Mouse (Mus musculus) embryonic facial prominence, embryonic 11.5 days (tissue): ENCODE results near the gene Nsa2. TPM values are rescaled to one million over a fixed set of nuclear protein-coding genes. Genes with fewer than 3 reads are reported as not detected.
"Not testable (repeated sequence)": the region's sequence is repeated elsewhere in the genome, so short reads cannot be mapped to it uniquely, and the experiment has no call there.

Source experiments
- ATAC-seq: fragments of 200-750 bp; cut with Nextera tagmentation; replicated peaks from 2 replicates; pipeline ENCODE4 v1.8.0; 2017; ENCODE audit warnings: low read depth; ENCODE audit not compliant: insufficient number of reproducible peaks, low FRiP score, low TSS enrichment
- DNase-seq: peaks from one replicate; pipeline ENCODE4 v3.0.0-alpha.2; 2015; ENCODE audit warnings: low spot score
- H3K27ac ChIP-seq: fragments of 300-500 bp; sonication (generic); replicated peaks from 2 replicates; pipeline ENCODE4 v1.5.1; 2014; ENCODE audit warnings: mild to moderate bottlenecking, low read depth, low read length, control low read depth
- H3K27me3 ChIP-seq: fragments of 300-500 bp; sonication (generic); 2 replicates; pipeline ENCODE4 v1.6.1; 2014; ENCODE audit warnings: mild to moderate bottlenecking, low read length, moderate library complexity, mixed read lengths; ENCODE audit not compliant: control insufficient read depth, insufficient read depth
- H3K36me3 ChIP-seq: fragments of 300-500 bp; sonication (generic); replicated peaks from 2 replicates; pipeline ENCODE4 v1.6.1; 2014; ENCODE audit warnings: low read depth, mild to moderate bottlenecking, low read length, moderate library complexity, mixed read lengths; ENCODE audit not compliant: control insufficient read depth, insufficient read depth
- H3K4me1 ChIP-seq: fragments of 300-500 bp; sonication (generic); 2 replicates; pipeline ENCODE4 v1.6.1; 2014; ENCODE audit warnings: low read length, mixed read lengths; ENCODE audit not compliant: control insufficient read depth, insufficient read depth
- H3K4me2 ChIP-seq: fragments of 300-500 bp; sonication (generic); 2 replicates; pipeline ENCODE4 v1.6.1; 2014; ENCODE audit warnings: low read depth, mild to moderate bottlenecking, control low read depth, low read length, moderate library complexity
- H3K4me3 ChIP-seq: fragments of 300-500 bp; sonication (generic); 2 replicates; pipeline ENCODE4 v1.5.1; 2014; ENCODE audit warnings: low read depth, low read length, control low read depth
- H3K9ac ChIP-seq: fragments of 300-500 bp; sonication (generic); replicated peaks from 2 replicates; pipeline ENCODE4 v1.6.1; 2014; ENCODE audit warnings: mild to moderate bottlenecking, control low read depth, low read length
- H3K9me3 ChIP-seq: fragments of 300-500 bp; sonication (generic); replicated peaks from 2 replicates; pipeline ENCODE4 v1.6.1; 2016; ENCODE audit warnings: mild to moderate bottlenecking, low read length, inconsistent platforms, mixed read lengths; ENCODE audit not compliant: control insufficient read depth
- WGBS: fragments of 180-500 bp; shearing (Covaris S2); extraction: QIAGEN DNeasy Blood & Tissue Kit; methylation state at CpG from one replicate; pipeline ENCODE4 v1.1.7; 2014; 5-methylcytosine and 5-hydroxymethylcytosine counted together
- polyA plus RNA-seq: library from polyadenylated mRNA; unstranded; fragments of >200 nt; fragmentation: Nextera tagmentation; extraction: Ambion mirVana; gene quantifications from 2 replicates; pipeline ENCODE4 v1.2.1, GENCODE M21; 2014

Gene Nsa2
- polyA plus RNA-seq, 1 experiment from 2014 or later: 84.7 TPM

DNA sequence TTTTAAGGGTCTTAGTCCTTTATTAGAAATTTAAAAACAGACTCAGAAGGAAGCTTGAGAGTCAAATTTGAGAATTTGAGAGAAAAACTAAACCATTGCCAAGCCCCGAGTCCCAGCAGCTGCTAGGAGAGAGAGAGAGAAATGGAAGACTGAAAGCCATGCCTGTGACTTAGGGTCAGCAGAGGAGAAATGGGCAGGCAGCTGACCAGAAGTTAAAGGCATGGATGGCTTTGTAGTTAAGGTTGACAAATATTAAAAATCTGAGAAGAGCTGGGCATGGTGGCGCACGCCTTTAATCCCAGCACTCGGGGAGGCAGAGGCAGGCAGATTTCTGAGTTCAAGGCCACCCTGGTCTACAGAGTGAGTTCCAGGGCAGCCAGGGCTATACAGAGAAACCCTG is 30.0 kb downstream of the Nsa2 start:
- not testable (repeated sequence) for H3K27ac ChIP-seq, DNase-seq, H3K9ac ChIP-seq, H3K9me3 ChIP-seq, ATAC-seq, H3K27me3 ChIP-seq, H3K4me1 ChIP-seq, H3K4me2 ChIP-seq, H3K36me3 ChIP-seq, H3K4me3 ChIP-seq
- WGBS: 97% methylated on average over 4 of the region's 4 CpGs

DNA sequence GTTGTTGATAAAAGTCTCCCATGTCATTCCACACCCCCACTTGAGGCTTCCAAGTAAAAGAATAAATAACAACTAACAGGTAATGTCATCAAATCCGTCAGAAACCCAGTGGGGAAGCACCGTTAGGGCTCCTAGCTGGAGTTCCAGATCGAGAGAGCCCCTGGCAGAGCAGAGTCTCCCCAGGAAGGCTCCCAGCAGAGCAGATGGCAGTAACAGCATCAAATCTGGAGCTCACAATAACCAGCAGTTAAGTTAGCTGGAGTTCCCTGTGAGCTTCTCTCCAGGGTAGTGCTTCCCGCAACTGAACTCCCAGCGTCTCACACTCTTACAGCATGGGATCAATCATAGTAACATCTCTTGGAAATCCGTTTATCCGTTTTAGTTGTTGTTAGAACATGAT is 32.7 kb downstream of the Nsa2 start:
- Histone ChIP-seq H3K4me3 (no peak overlapping the region), H3K4me2 (no peak overlapping the region), H3K4me1 (no peaks in the 10 kb centered on the region), H3K9ac (no peak overlapping the region), H3K27me3 (no peaks in the 10 kb centered on the region), H3K36me3 (no peaks in the 10 kb centered on the region), H3K9me3 (no peaks in the 10 kb centered on the region), H3K27ac (no peak overlapping the region)
- DNase-seq (no peak), ATAC-seq (no peak)
- 65% methylated on average over 7 of the region's 7 CpGs for WGBS

DNA sequence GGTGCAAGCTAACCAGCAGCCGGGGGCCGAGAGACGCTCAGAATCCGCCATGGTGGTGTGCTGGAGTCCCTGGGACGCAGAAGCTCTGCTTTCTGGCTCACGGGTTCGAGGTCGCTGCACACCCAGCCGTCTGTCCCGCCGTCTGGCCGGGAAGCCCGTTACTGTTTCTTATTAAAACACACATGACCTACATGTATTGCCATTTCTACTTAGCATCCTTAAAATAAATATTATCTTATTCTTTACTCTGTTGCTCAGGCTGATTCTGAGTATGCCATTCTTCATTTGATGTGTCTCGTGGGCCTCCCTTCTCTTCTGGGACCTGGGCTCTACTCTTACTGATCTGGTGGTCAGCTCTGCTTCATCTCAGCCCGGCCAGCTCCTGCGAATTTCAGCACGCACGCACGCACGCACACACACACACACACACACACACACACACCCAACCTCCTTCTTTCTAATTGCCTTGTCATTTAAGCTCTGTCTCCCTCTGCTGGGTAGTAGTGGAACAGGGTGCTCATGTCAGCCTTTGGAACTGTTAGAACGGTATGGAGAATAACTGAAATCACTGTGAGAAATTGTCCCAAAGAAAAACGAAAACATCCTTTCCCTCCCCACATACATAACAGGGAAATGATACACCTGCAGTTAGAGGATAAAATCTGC is 38.4 kb downstream of the Nsa2 start, which contains the start of gene Gm6169:
Gene Gm6169 (minus strand): TSS at position 51 of the 666 bp plus-strand sequence.
- no peak for ATAC-seq
- H3K4me2 ChIP-seq: no peak within 1 kb of the TSS
- H3K9ac ChIP-seq: no peak within 1 kb of the TSS
- H3K27ac ChIP-seq: no peak within 1 kb of the TSS
- H3K36me3 ChIP-seq: no peaks in the 10 kb centered on the region
- H3K4me1 ChIP-seq: no peaks in the 10 kb centered on the region
- 80% methylated on average over 22 of the region's 22 CpGs for WGBS
- no peaks in the 10 kb centered on the region for H3K27me3 ChIP-seq
- no peaks in the 10 kb centered on the region for H3K9me3 ChIP-seq
- no peak within 1 kb of the TSS for H3K4me3 ChIP-seq
- DNase-seq: peak; percentile 71

DNA sequence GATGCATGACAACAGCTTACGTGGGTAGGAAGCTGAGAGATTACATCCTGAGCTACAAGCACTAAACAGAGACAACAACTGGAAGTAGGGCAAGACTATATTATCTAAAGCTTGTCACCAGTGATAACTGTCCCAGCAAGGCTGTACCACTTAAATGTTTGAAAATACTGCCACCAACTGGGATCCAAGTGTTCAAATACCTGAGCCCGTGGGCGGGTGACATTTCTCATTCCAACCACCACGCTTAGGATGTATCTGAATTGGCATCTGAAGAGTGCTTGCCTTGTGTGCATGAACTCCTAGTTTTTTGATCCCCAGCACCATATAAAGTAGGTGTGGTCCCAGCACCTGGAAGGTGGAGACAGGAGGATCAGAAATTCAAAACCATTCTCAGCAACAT is 42.0 kb downstream of the Nsa2 start:
- Histone ChIP-seq H3K4me3 (no peak overlapping the region), H3K27ac (no peak overlapping the region), H3K36me3 (no peaks in the 10 kb centered on the region), H3K4me2 (no peak overlapping the region), H3K9me3 (no peaks in the 10 kb centered on the region), H3K9ac (no peak overlapping the region), H3K27me3 (no peaks in the 10 kb centered on the region), H3K4me1 (no peaks in the 10 kb centered on the region)
- ATAC-seq: no peak
- no peak for DNase-seq
- WGBS: 88% methylated on average over 4 of the region's 4 CpGs

DNA sequence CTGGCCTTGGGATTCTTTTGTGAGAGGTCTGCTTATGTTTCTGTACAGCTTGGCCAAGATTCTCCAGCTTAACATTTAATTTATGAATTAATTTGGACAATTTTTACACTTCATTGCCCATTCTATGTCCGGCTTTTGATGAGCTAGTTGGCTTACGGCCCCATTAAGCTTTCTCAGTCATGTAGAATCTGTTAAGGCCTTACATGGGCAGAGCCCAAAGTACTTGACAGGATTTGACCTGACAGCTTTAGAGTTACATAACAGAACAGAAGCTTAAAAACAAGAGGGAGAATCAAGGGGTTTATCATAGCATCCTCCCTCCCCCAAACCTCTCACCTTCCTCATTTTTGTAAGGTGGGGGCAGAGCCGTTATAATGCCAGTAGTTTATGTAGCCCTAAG is 49.6 kb downstream of the Nsa2 start:
- H3K4me2 ChIP-seq: no peak overlapping the region
- no peak for DNase-seq
- H3K4me3 ChIP-seq: no peak overlapping the region
- H3K9me3 ChIP-seq: no peaks in the 10 kb centered on the region
- no peak overlapping the region for H3K27ac ChIP-seq
- WGBS: 80% methylated on average over 3 of the region's 3 CpGs
- no peak for ATAC-seq
- H3K36me3 ChIP-seq: no peaks in the 10 kb centered on the region
- H3K27me3 ChIP-seq: no peaks in the 10 kb centered on the region
- no peaks in the 10 kb centered on the region for H3K4me1 ChIP-seq
- H3K9ac ChIP-seq: no peak overlapping the region

DNA sequence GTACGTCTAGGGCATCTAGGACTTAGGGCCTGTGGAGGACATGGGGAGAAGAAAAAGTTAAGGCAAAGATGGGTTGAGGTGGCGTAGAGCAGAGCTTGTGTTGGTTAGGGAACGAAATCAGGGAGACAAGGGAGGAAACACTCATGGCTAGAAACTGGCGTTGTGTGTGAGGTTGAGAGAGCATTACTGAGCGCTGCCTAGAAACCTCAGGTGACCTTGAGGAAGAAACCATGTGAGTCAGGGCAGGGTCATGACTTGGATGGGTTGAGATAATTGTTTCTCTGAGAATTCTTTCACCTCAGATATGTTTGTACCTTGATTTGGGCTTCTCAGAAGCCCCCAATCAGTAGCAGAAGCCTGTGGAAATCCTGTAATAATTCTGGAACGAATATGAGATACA is 50.3 kb downstream of the Nsa2 start:
- H3K27me3 ChIP-seq: no peaks in the 10 kb centered on the region
- ATAC-seq: no peak
- no peak overlapping the region for H3K27ac ChIP-seq
- DNase-seq: no peak
- H3K9ac ChIP-seq: no peak overlapping the region
- no peak overlapping the region for H3K4me2 ChIP-seq
- no peaks in the 10 kb centered on the region for H3K4me1 ChIP-seq
- WGBS: 93% methylated on average over 6 of the region's 6 CpGs
- no peak overlapping the region for H3K4me3 ChIP-seq
- H3K36me3 ChIP-seq: no peaks in the 10 kb centered on the region
- H3K9me3 ChIP-seq: no peaks in the 10 kb centered on the region

DNA sequence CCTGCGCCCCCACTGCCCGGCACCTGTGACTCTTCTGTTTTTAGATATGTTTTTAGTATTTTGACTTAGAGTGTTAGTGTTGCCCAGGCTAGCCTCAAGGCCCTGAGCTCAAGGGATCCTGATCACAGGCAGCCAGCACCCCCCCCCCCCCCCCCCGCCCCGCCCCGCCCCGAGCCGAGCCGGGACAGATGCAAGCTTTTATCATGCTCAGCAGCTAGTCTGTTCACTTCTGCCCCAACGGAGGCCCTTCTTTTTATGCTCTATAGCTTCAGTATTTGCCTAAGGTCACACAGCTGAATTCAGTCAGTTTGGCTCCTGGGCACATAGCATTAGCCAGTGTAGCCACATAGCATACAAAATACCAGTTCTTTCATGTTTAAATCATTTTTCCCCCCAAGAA is 51.4 kb downstream of the Nsa2 start:
- Histone ChIP-seq H3K4me1 (no peaks in the 10 kb centered on the region), H3K4me2 (no peak overlapping the region), H3K27ac (no peak overlapping the region), H3K9me3 (no peaks in the 10 kb centered on the region), H3K36me3 (no peaks in the 10 kb centered on the region), H3K9ac (no peak overlapping the region), H3K4me3 (no peak overlapping the region), H3K27me3 (no peaks in the 10 kb centered on the region)
- DNase-seq (no peak), ATAC-seq (no peak)
- 64% methylated on average over 7 of the region's 9 CpGs for WGBS

DNA sequence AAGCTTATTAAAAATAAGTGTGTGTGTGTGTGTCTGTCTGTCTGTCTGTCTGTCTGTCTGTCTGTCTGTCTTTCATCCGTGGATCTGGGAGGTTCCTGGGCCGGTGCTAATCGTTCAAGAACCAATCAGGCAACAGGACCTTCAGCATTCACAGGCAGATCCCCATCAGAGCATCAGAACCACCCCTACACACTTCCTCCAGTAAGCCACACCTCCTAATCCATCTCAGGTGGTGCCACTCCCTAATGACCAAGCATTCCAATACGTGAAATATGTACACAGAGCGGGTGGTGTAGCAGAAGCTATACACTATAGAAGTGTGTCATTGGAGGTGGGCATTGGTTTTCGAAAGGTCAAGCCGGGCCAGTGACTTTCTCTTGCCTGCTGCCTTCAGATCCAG is 55.3 kb downstream of the Nsa2 start:
- Histone ChIP-seq H3K4me1 (no peaks in the 10 kb centered on the region), H3K27me3 (no peaks in the 10 kb centered on the region), H3K36me3 (no peaks in the 10 kb centered on the region), H3K4me3 (no peak overlapping the region), H3K9me3 (no peaks in the 10 kb centered on the region), H3K9ac (no peak overlapping the region), H3K27ac (no peak overlapping the region), H3K4me2 (no peak overlapping the region)
- DNase-seq: no peak
- 87% methylated on average over 7 of the region's 7 CpGs for WGBS
- ATAC-seq: no peak
